Mouse (Mus musculus): ENCODE results near the gene Rapgef2.

GRCm38 (mm10) chr3:79129044-79129600 lies 157.2 kb downstream of the Rapgef2 start:
- TF ChIP-seq GATA1 (IDR thresholded peaks at IDR 0.05; ENCODE audit: borderline replicate concordance, low read length) (no peak), FLI1 (IDR thresholded peaks at IDR 0.05; ENCODE audit: low read length) (no peak)

Measured in megakaryocyte, embryonic 14.5 days (primary cell).